Mouse (Mus musculus) hindbrain, embryonic 14.5 days (tissue): ENCODE data around the gene Thoc5. TPM values are rescaled to one million over a fixed set of nuclear protein-coding genes. Genes with fewer than 3 reads are reported as not detected.

ENCODE experiments used
- microRNA-seq: library from miRNA; unstranded; fragments of <30 nt; microRNA quantifications from one replicate; pipeline ENCODE4, GENCODE M21; 2016
- polyA plus RNA-seq: library from polyadenylated mRNA; unstranded; fragments of >200 nt; fragmentation: Nextera tagmentation; extraction: Ambion mirVana; gene quantifications from 2 replicates; pipeline ENCODE4 v1.2.1, GENCODE M21; 2014

The Thoc5 gene
- polyA plus RNA-seq, 1 experiment from 2014 or later = 53.3 TPM

Small RNA genes lying within 50 kb of the gene (microRNA-seq; reads per million reads assigned to microRNA genes)
- 1.3 reads per million for gene Mir6918

Other genes starting within 250 kb of the Thoc5 start
- gene Uqcr10, start 191.0 kb upstream of the Thoc5 start, polyA plus RNA-seq = 603 and 721 TPM in 2 replicates
- gene Zmat5, start 190.6 kb upstream of the Thoc5 start, polyA plus RNA-seq = 57.3 and 58.3 TPM in 2 replicates
- gene Cabp7, start 148.5 kb upstream of the Thoc5 start, polyA plus RNA-seq = 2.2 and 2.5 TPM in 2 replicates
- gene Nf2, start 45.8 kb upstream of the Thoc5 start, polyA plus RNA-seq = 63.9 and 65.5 TPM in 2 replicates
- gene Nipsnap1, start 21.4 kb upstream of the Thoc5 start, polyA plus RNA-seq = 116 and 118 TPM in 2 replicates
- gene Nefh, start 52.7 kb downstream of the Thoc5 start, polyA plus RNA-seq = 11.8 and 17.9 TPM in 2 replicates
- gene Ap1b1, start 91.5 kb downstream of the Thoc5 start, polyA plus RNA-seq = 91.7 and 99.9 TPM in 2 replicates
- gene Rasl10a, start 162.8 kb downstream of the Thoc5 start, polyA plus RNA-seq = 1.0 and 1.8 TPM in 2 replicates
- 24.9 and 28.9 TPM in 2 replicates for gene Gas2l1, start 170.0 kb downstream of the Thoc5 start, polyA plus RNA-seq
- gene Rhbdd3, start 203.6 kb downstream of the Thoc5 start, polyA plus RNA-seq = 39.7 and 44.5 TPM in 2 replicates
- gene Ewsr1, start 203.9 kb downstream of the Thoc5 start, polyA plus RNA-seq = 267 and 288 TPM in 2 replicates